Mouse (Mus musculus): ENCODE measurements around the gene Aim2.
"Not testable (repeated sequence)": the region's sequence is repeated elsewhere in the genome, so short reads cannot be mapped to it uniquely, and the experiment has no call there.

Gene Aim2

GRCm38 (mm10) chr1:173350372-173350957 is at the start of gene Aim2:
Gene Aim2, plus strand, starts transcription at chr1:173350879.
- DNase-seq: peak; percentile 74

GRCm38 (mm10) chr1:173302795-173303194 is 47.9 kb upstream of the Aim2 start:
- not testable (repeated sequence) for DNase-seq

DNA sequence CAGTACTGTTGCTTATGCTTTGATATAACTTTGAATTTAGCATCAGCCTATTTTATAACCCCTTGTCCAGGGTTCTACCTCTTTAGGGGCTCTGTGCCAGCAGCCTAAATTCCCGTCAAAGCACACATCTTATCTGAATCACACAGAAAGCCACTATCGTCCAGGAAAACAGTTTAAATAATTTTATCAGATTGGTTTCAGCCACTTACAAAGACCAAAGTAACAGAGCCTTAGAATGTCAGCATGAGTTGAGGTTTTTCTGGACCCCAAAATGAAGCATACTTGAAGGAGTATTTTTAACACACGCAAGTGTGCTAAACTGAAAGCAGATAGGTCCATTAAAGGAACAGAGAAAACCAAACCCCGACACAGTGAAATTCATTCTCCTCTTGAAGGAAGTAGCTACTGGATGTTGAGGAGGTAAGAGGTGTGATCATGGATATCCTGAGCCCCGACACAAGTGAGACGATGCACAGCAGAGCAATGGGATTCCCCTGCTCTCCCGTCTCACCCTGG is 37.1 kb upstream of the Aim2 start:
- not testable (repeated sequence) for DNase-seq

DNA sequence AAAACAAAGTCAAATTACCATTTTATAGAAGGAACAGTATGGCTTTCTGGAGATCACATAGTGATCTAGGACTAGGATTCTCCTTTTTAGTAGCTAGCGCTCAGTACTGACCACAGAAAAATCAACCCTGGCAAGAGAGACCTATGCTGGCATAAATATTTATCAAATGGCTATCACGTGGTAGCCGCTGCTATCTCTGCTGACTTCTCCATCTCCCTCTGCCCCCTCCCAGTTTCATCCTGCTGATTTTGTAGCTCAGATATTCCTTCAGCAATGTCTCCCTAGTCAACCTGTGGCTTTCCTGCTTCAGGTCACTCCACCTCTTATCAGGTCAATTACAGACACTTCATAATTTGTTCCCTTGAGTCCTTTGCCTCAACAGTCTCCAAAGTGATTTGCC is 35.0 kb upstream of the Aim2 start:
- DNase-seq: no peak

- no peak for DNase-seq
Measured at GRCm38 (mm10) chr1:173317925-173318477, 32.7 kb upstream of the Aim2 start.

GRCm38 (mm10) chr1:173321593-173322248 is 29.0 kb upstream of the Aim2 start:
- no peak for DNase-seq

- DNase-seq: no peak
Measured at GRCm38 (mm10) chr1:173322249-173322627, 28.4 kb upstream of the Aim2 start.

GRCm38 (mm10) chr1:173323839-173324585 is 26.7 kb upstream of the Aim2 start:
- no peak for DNase-seq

- DNase-seq: no peak
Measured at GRCm38 (mm10) chr1:173324961-173325360, 25.7 kb upstream of the Aim2 start.

- no peak for DNase-seq
Measured at GRCm38 (mm10) chr1:173325395-173325794, 25.3 kb upstream of the Aim2 start.

- no peak for DNase-seq
Measured at GRCm38 (mm10) chr1:173326552-173326951, 24.1 kb upstream of the Aim2 start.

GRCm38 (mm10) chr1:173328446-173328845 is 22.2 kb upstream of the Aim2 start:
- DNase-seq: no peak

DNA sequence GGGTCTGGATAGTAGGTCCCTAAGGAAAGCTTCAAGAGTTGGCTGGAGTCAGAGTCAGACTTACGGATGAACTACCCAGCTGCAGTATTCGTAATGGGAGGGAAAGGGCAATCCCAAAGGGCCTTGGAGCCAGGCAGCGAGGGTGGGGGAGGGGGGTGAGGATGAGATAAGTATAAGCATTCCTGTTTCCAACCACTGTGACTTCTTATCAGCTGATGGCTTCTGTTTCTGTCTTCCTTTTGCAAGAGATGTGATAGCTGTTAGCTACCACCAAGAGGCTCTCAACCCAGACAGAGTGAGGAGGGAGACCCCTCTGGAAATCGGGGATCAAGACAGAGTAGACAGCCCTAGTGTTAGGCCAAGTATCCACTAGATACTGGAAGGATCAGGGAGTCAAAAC is 21.5 kb upstream of the Aim2 start:
- DNase-seq: no peak

DNA sequence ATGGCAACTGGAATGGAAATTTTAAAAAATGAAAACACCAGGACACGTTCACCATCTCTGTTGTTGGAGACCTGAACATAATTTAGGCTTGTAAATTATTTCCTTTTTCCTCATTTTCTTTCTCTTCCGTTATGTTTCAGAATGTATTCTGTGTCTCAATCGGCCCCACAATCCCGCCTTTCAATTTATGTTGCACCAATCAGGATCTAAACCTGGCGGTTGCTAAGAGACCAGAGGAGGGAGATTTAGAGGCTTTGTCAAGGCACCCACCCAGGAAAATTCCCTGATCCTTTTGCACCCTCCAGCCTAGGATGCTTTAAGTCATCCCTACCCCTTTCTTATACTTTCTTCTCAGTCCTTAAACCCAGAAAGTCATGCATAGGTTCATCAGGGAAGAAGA is 20.9 kb upstream of the Aim2 start:
- no peak for DNase-seq

- DNase-seq: no peak
Measured at GRCm38 (mm10) chr1:173332418-173332817, 18.3 kb upstream of the Aim2 start.

- no peak for DNase-seq
Measured at GRCm38 (mm10) chr1:173333312-173334253, 17.1 kb upstream of the Aim2 start, which contains the start of gene Ackr1. Gene Ackr1, minus strand, starts transcription at chr1:173333750.

GRCm38 (mm10) chr1:173335903-173336302 is 14.8 kb upstream of the Aim2 start:
- no peak for DNase-seq

DNA sequence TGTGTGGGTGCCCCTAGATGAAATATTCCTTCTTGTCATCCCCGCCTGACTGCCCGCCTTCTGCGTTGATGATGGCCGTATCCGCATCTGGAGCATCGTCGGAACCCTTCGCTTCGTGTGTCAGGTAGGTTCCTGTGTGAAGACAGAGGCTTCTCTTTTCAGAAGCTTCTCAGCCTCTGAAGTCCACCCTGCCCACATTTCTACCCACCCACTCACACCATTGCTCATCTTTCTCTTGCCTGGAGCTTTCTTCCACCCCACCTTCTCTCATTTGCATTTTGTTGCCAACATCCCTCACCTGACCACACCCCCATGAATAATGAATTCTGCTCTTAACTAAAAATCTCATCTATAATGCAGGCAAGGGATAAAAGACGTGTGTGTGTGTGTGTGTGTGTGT is 13.7 kb upstream of the Aim2 start:
- DNase-seq: no peak

GRCm38 (mm10) chr1:173339543-173339942 is 11.1 kb upstream of the Aim2 start:
- no peak for DNase-seq

DNA sequence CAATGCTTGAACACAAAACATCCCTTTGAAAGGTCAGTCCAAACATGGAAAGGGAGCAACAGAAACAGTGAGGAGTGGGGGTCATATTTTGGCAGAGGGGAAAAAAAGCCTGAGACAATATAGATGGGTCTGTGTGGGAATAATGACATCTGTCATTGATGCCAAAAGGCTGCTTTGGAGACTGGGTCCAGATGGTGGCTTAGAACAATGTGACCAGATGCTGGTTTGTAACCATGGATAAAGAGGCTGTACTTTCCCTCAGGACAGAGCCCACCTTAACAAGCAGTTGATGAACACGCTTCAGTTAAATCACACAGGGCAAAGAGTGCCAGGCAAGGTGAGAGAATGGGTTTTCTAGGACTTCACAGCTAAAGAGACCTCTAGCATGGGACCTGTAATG is 8.3 kb upstream of the Aim2 start:
- DNase-seq: no peak

GRCm38 (mm10) chr1:173343934-173344333 is 6.7 kb upstream of the Aim2 start:
- DNase-seq: no peak

GRCm38 (mm10) chr1:173345112-173345511 is 5.6 kb upstream of the Aim2 start:
- no peak for DNase-seq

Measured in heart, adult 11 months (tissue).